Mouse (Mus musculus) embryonic facial prominence, embryonic 10.5 days (tissue): ENCODE measurements around the gene Fcgrt. TPM values are rescaled to one million over a fixed set of nuclear protein-coding genes. Genes with fewer than 3 reads are reported as not detected.
"Not testable (repeated sequence)": the region's sequence is repeated elsewhere in the genome, so short reads cannot be mapped to it uniquely, and the experiment has no call there.

Experiments
- DNase-seq: peaks from one replicate; pipeline ENCODE4 v3.0.0-alpha.2; 2017; ENCODE audit warnings: low spot score
- H3K27ac ChIP-seq: fragments of 300-500 bp; sonication (generic); replicated peaks from 2 replicates; pipeline ENCODE4 v1.5.1; 2016; ENCODE audit warnings: mild to moderate bottlenecking
- H3K27me3 ChIP-seq: fragments of 300-500 bp; sonication (generic); replicated peaks from 2 replicates; pipeline ENCODE4 v1.6.1; 2016; ENCODE audit warnings: low read depth, mild to moderate bottlenecking; ENCODE audit not compliant: poor library complexity, severe bottlenecking
- H3K36me3 ChIP-seq: fragments of 300-500 bp; sonication (generic); replicated peaks from 2 replicates; pipeline ENCODE4 v1.6.1; 2016; ENCODE audit warnings: mild to moderate bottlenecking, moderate library complexity
- H3K4me1 ChIP-seq: fragments of 300-500 bp; sonication (generic); 2 replicates; pipeline ENCODE4 v1.6.1; 2016
- H3K4me3 ChIP-seq: fragments of 300-500 bp; sonication (generic); 2 replicates; pipeline ENCODE4 v1.5.1; 2016; ENCODE audit warnings: mild to moderate bottlenecking, moderate library complexity
- H3K9me3 ChIP-seq: fragments of 300-500 bp; sonication (generic); 2 replicates; pipeline ENCODE4 v1.6.1; 2016; ENCODE audit warnings: mild to moderate bottlenecking
- WGBS: fragments of 180-500 bp; shearing (Covaris S2); methylation state at CpG from one replicate; pipeline ENCODE4 v1.1.7; 2016; 5-methylcytosine and 5-hydroxymethylcytosine counted together
- polyA plus RNA-seq: library from polyadenylated mRNA; unstranded; fragments of >200 nt; fragmentation: Nextera tagmentation; extraction: Ambion mirVana; gene quantifications from 2 replicates; pipeline ENCODE4 v1.2.1, GENCODE M21; 2016

Gene Fcgrt
- polyA plus RNA-seq, 1 experiment from 2014 or later: 6.0 TPM

DNA sequence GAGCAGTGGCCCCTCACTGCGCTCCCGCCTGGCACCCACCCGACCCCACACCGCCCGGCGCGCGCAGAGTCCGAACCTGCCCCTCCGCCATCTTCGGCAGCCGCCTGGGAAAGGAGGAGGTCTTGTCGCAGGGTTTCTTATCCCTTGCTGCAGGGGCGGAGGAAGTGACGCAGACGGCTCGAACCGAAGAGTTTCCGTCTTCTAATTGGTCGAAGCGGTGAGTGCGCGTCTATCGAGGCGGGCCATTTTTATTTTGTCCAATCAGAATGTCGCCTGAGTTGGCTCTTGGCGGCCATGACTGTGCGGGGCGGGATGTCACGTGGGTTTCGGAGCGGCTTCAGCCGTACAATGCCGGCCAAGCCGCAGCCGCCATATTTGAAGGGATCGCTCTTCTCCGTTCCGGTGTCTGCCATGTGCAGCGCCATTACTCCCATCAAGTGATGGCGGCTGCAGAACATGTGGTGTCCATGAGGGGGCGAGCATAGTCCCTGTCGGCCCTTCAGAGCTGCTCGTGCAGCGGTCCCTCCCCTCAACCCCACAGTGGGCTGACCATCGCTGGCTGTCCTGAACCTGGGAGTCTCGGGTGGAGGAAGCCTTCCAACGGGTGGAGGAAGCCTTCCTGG, 25.1 kb upstream of the Fcgrt start, which contains the start of gene Rpl13a:
TSS of gene Rpl13a (minus strand) at position 138 of the 623 bp plus-strand sequence.
- H3K36me3 ChIP-seq: peaks cover 31% of the 10 kb centered on the region
- 0 out of 2 replicates have a peak, but pooled peaks cover 4% of the 10 kb centered on the region for H3K27me3 ChIP-seq
- under 1% methylated on average over 48 of the region's 48 CpGs for WGBS
- H3K4me3 ChIP-seq: peak within 1 kb of the TSS; percentile 88
- no peaks in the 10 kb centered on the region for H3K9me3 ChIP-seq
- peaks cover 48% of the 10 kb centered on the region for H3K4me1 ChIP-seq
- peak; percentile 98 for DNase-seq
- H3K27ac ChIP-seq: peak within 1 kb of the TSS; percentile 100

DNA sequence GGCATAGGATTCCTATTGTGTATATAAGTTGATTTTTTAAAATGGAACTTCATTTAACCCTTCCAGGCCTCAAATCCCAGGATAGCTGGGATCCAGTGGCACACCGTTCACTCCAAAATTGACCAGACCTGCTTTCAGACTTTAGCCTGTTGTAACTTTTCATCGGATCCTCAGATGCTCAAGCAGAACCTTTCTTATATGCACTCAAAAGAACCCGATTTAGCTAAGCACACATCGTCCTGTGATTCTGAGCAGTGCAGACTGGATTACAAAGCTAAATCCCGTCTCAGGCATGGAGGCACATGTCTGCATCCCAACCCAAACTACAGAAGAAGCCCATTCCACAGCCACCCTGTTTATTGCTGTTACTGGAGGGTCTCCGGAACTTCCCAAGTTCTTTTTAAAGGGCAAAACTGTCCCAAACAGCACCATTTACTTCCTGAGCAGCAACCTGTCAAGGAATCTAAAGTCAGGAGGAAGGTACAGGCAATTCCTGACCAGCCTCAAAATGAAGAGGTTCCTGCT, 24.1 kb upstream of the Fcgrt start:
- H3K27me3 ChIP-seq: 0 out of 2 replicates have a peak, but pooled peaks cover 4% of the 10 kb centered on the region
- H3K9me3 ChIP-seq: no peaks in the 10 kb centered on the region
- H3K36me3 ChIP-seq: peaks cover 40% of the 10 kb centered on the region
- peak overlapping the region; percentile 88 for H3K4me3 ChIP-seq
- WGBS: 2% methylated on average over 6 of the region's 6 CpGs
- peaks cover 52% of the 10 kb centered on the region for H3K4me1 ChIP-seq
- DNase-seq: peak; percentile 30
- H3K27ac ChIP-seq: peak overlapping the region; percentile 100

DNA sequence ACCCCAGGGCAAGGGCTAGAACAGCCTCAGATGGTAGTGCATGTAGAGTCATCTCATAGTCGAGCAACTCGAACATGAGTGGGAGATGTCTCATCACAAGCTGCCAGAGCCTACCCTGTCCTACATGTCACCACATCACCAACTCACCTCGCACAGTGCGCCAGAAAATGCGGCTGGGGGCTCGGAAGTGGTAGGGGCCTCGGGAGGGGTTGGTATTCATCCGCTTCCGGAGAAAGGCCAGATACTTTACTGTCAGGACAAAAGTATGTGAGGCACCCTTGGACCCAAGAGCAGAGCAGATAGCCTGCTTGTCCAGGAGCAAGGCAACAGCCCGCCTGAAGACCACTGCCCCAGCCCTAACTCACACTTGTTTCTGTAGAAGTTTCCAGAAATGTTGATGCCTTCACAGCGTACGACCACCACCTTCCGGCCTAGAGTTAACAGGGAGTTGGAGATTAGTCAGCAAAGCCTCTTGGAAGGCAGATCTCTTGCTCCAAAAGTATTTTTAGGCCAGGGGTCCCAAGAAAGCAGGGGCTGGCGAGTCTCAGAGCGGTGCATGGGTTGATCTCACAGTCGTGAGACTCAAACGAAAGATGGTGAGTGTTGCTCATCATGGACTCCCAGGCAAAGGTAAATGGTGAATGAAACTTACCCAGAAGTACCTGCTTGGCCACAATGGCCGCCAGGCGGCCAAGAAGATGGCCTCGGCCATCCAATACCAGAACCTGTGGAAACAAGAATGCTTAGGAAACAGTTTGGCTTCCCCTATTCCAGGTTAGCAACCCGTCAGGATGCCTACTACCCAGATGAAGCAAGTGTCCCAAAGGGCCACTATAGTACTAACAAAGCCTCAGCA, 23.4 kb upstream of the Fcgrt start:
- Histone ChIP-seq H3K4me1 (peaks cover 57% of the 10 kb centered on the region), H3K36me3 (peaks cover 47% of the 10 kb centered on the region), H3K9me3 (no peaks in the 10 kb centered on the region), H3K27me3 (0 out of 2 replicates have a peak, but pooled peaks cover 2% of the 10 kb centered on the region), H3K4me3 (peak overlapping the region; percentile 88), H3K27ac (peak overlapping the region; percentile 100)
- WGBS: 50% methylated on average over 21 of the region's 21 CpGs
- DNase-seq: peak; percentile 49

DNA sequence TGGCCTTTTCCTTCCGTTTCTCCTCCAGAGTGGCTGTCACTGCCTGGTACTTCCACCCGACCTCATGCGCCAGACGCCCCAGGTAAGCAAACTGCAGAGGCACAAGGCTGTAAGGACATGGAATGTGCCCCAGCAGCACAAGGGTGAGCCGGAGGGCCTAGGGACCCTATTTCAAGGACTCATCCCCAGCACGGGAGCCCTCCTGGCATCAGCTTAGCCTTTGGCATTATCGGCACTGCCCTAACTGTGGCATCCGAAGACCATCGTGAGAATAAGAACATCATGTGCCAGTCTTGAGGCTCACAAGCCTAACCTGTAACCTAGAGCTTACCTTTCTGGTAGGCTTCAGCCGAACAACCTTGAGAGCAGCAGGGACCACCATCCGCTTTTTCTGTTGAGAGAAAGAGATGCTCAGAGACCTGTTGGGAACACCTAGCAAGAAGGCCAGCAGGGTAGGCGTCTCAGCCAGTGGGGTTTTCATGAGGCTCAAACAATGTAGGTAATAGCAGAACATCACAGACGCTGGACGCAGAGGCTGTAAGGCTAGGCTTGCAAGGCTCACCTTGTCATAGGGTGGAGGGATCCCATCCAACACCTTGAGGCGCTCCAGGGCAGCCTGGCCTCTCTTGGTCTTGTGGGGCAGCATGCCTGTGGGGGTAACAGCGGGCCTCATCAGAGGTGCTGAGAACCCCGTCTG, 22.6 kb upstream of the Fcgrt start:
- H3K27ac ChIP-seq: peak overlapping the region; percentile 100
- no peak for DNase-seq
- no peaks in the 10 kb centered on the region for H3K9me3 ChIP-seq
- peaks cover 64% of the 10 kb centered on the region for H3K4me1 ChIP-seq
- peak overlapping the region; percentile 88 for H3K4me3 ChIP-seq
- no peaks in the 10 kb centered on the region for H3K27me3 ChIP-seq
- H3K36me3 ChIP-seq: peaks cover 55% of the 10 kb centered on the region
- 77% methylated on average over 17 of the region's 17 CpGs for WGBS

DNA sequence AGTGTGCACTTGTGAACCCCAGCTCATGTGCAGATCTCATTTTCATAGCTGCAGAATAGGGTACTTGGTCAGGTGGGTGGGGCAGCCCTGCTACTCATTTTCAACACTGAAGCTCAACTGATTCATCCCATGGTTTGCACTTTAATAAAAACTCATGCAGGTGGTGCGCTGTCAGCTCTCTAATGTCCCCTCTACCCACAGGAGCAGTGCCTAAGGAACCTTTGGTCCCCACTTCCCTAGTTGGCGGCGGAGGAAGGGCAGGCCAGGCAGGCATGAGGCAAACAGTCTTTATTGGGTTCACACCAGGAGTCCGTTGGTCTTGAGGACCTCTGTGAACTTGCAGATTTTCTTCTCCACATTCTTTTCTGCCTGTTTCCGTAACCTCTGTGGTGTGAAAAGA, 22.0 kb upstream of the Fcgrt start:
- Histone ChIP-seq H3K27ac (peak overlapping the region; percentile 100), H3K4me3 (peak overlapping the region; percentile 88), H3K36me3 (peaks cover 61% of the 10 kb centered on the region), H3K4me1 (peaks cover 66% of the 10 kb centered on the region)
- WGBS: 63% methylated on average over 5 of the region's 5 CpGs
- H3K27me3 ChIP-seq, H3K9me3 ChIP-seq: not testable (repeated sequence)
- peak; percentile 23 for DNase-seq

DNA sequence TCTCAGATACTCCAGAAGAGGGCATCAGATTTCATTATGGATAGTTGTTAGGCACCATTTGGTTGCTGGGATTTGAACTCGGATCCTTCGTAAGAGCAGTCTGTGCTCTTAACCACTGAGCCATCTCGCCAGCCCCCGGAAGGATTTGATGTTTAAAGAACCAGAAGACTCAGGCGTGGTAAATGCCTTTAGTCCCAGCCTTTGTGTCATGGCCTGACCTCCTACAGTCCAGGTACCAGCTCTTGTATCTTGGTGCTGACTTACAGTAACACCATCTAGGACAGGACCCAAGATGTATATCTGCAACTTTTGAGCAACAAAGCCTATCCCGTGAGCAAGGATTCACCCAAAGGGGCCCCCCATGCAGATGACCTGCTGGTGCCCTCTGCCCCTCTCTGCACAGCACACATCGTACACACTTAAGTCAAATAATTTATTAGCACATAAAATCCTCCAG, 21.5 kb upstream of the Fcgrt start:
- DNase-seq: peak; percentile 61
- Histone ChIP-seq H3K4me3 (peak overlapping the region; percentile 88), H3K9me3 (no peaks in the 10 kb centered on the region), H3K27ac (peak overlapping the region; percentile 96; the same call in 1 of the 2 replicates), H3K4me1 (peaks cover 65% of the 10 kb centered on the region), H3K27me3 (no peaks in the 10 kb centered on the region), H3K36me3 (peaks cover 66% of the 10 kb centered on the region)
- WGBS: 18% methylated on average over 7 of the region's 7 CpGs

DNA sequence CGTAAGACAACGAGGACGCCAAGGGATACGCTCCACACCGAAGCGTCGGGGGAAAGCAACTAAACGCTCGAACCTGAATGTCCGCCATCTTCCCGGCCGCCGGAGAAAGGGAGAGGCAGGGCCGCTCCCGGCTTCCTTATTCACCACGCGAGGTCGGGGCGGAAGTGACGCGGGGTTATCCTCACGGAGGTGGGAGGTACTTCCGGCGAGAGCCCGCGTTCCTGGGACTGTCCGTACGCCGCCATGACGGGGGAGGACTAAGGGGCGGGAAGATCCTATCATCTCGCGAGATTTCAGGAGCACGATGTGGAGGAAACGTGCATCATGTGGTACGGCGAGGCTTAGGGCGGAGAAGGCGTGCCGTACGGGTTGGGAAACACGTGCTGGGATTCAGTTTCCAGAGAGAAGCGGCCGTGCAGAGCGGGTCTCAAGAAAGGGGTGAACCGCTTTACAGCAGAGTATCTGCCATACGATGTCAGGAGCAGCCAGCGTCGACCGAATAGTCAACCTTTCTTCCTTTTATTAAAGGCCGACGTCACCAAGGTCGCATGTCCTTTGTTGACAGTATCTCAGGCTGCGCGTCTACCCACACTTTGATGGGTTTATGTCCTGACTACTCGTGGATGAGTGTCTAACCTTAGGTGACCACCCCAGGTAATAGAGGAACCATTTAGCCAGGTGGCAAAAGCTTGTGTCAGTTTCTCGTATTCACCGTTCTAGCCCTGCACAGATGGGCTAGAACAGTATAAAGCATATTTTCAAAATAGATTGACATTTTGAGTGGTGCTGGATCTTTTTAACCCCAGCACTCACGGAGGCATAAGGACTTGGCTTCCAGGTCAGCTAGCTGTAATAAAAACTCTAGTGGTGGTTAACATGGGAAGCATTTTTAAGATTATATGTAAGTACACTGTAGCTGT, 20.8 kb upstream of the Fcgrt start, which contains the start of gene Rps11:
TSS of gene Rps11 (minus strand) at position 216 of the 920 bp plus-strand sequence.
- H3K27me3 ChIP-seq: no peaks in the 10 kb centered on the region
- under 1% methylated on average over 59 of the region's 59 CpGs for WGBS
- H3K4me3 ChIP-seq: peak within 1 kb of the TSS; percentile 88
- H3K36me3 ChIP-seq: peaks cover 73% of the 10 kb centered on the region
- peaks cover 58% of the 10 kb centered on the region for H3K4me1 ChIP-seq
- peak; percentile 99 for DNase-seq
- no peaks in the 10 kb centered on the region for H3K9me3 ChIP-seq
- H3K27ac ChIP-seq: peak within 1 kb of the TSS; percentile 96

DNA sequence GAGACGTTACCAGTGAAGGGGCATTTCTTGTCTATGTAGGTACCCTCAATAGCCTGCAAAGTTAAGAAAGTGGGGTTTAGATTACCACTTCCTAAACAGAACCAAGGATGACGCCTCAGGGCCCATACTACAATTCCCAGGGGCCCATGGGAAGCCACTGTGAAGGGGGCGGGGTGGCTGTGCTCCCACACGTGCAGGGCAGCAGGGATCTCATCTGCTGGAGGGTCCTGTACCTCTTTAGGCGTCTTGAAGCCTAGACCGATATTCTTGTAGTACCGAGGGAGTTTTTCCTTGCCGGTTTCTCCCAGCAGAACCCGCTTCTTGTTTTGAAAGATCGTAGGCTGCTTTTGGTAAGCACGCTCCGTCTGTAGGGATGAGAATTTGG, 19.5 kb upstream of the Fcgrt start:
- peak overlapping the region; percentile 96 for H3K27ac ChIP-seq
- H3K4me1 ChIP-seq: peaks cover 53% of the 10 kb centered on the region
- peak; percentile 36 for DNase-seq
- H3K9me3 ChIP-seq: no peaks in the 10 kb centered on the region
- 27% methylated on average over 12 of the region's 12 CpGs for WGBS
- H3K4me3 ChIP-seq: peak overlapping the region; percentile 88
- no peaks in the 10 kb centered on the region for H3K27me3 ChIP-seq
- peaks cover 86% of the 10 kb centered on the region for H3K36me3 ChIP-seq

DNA sequence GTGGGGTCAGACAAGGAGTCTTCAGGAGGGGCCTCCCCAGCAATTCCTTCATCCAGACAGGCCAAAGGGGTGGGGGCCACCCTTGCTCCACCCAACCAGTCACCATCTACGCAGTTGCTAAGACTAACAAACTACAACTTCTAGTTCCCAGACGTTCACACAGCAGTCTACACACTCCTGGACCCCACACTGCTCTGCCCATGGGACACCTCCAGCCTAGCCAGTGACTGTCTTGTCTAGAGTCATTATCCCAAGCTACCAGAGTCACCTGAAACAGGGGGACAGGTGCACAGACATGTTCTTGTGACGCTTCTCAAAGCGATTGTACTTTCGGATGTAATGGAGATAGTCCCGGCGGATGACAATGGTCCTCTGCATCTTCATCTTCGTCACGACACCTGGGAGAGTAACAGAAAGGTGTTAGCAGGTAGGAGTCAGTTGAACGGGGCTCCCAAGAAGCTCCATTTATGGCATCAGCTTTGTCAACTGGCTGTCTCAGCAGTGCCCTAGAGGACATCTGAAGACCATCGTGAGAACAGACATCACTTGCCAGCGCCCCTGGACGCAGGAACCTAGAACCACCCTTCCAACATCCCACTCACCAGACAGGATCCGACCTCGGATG, 19.0 kb upstream of the Fcgrt start:
- H3K27ac ChIP-seq: peak overlapping the region; percentile 96
- peaks cover 88% of the 10 kb centered on the region for H3K36me3 ChIP-seq
- H3K27me3 ChIP-seq: no peaks in the 10 kb centered on the region
- WGBS: 87% methylated on average over 15 of the region's 15 CpGs
- H3K9me3 ChIP-seq: no peaks in the 10 kb centered on the region
- no peak for DNase-seq
- H3K4me3 ChIP-seq: peak overlapping the region; percentile 88
- H3K4me1 ChIP-seq: peaks cover 55% of the 10 kb centered on the region

DNA sequence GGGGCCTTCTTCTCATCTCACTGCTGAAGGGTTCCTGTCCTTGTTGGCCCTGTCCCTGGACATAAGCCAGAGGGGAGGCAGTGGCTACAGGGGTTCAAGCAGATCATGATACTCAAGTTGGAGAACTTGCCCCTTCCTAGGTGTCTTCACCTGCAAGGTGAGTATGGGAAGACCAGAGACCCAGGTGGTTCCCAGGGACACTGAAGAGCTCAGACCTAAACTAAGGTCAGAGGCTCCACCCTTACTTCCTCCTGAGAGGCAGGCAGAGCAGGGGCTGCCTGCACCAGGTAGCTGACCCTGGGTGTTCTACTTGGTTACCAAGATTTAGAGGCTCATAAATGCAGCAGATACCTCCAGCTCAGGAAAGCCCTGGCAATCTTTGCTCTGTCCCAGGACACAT, 18.3 kb upstream of the Fcgrt start:
- peaks cover 83% of the 10 kb centered on the region for H3K36me3 ChIP-seq
- no peak overlapping the region for H3K27ac ChIP-seq
- H3K4me1 ChIP-seq: peaks cover 51% of the 10 kb centered on the region
- no peaks in the 10 kb centered on the region for H3K27me3 ChIP-seq
- peak overlapping the region; percentile 33; the same call in 1 of the 2 replicates for H3K4me3 ChIP-seq
- H3K9me3 ChIP-seq: no peaks in the 10 kb centered on the region
- no peak for DNase-seq

DNA sequence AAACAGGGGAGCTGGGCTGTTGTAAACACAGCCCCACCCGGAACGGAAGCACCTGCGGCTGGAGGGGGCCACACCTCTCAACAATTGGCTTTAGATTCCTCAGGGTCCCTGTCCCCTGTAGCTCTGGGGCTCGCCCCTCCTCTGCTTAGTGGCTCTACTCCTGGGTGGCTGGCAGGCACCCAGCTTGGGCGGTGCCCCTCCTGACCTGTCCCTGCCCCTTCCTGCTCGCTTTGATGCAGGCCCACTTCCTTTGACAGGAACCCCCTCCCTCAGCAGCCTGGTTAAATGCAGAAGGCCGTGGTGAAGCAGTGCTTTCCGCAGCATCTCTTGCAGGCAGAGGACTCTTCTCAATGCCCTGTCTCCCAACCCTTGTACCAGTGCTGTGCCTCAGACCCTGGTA, 17.8 kb upstream of the Fcgrt start:
- no peak for DNase-seq
- H3K27me3 ChIP-seq: no peaks in the 10 kb centered on the region
- peak overlapping the region; percentile 33; the same call in 1 of the 2 replicates for H3K4me3 ChIP-seq
- H3K9me3 ChIP-seq: no peaks in the 10 kb centered on the region
- peaks cover 77% of the 10 kb centered on the region for H3K36me3 ChIP-seq
- WGBS: 78% methylated on average over 8 of the region's 8 CpGs
- no peak overlapping the region for H3K27ac ChIP-seq
- peaks cover 46% of the 10 kb centered on the region for H3K4me1 ChIP-seq
